Mouse (Mus musculus) NIH3T3 (cell line): Measurements from ENCODE around the gene Lima1.
"Not testable (repeated sequence)": the region's sequence is repeated elsewhere in the genome, so short reads cannot be mapped to it uniquely, and the experiment has no call there.

Experiments used
- DNase-seq: peaks from one replicate; pipeline ENCODE4 v3.0.0-alpha.2; 2012; ENCODE audit warnings: low read depth

Gene Lima1

DNA sequence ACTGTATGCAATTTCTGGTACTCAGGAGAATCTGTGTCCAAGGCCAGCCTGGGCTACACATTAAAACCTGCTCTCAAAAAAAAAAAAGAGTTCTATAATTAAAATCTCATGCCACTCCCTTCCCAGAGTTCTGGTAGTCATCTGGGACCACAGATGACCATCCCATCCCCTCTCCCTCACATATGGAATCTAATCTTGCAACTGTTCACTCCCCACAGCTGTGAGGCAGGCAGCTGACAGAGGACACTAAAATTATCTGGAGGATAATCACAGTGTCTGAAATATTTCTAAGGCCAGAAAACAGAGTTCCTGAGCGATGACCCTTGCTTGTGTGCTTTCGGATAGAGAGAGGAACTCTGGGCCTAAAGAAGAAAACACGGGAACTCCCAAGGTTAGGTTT is 40.6 kb downstream of the Lima1 start:
- DNase-seq, result no peak

DNA sequence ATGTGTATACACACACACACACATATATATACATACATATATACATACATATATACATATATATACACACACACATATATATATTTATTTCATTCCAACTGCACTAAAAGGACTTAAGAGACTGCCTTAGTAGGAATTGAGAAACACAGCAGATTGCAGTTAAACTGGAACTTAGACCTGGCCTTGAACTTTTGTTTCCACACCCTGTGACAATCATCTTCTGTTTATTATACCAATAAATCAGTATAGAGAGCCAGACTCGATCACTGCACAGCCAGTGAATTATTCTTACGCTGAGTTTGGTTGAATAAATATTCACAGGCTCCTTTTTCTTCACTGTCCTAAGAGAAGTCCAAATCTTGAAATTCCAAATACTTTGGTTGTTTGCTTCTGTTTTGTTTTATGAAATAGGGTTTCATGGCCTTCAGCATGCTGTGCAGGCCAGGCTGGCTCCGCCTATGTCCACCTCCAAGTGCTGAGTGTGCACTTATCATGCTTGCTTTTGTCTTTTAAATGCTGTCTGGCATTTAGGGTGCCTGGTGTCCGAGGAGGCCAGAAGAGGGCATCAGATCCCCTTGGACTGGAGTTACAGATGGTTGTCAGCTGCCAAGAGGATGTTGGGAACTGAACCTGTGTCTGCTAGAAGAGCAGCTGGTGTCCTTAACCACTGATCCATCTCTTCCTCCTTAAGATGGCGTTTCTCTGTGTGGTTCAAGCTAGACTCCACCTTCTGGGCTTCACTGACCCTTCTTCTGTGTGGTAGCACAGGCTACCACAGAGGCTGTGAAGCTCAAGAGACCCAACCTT is 41.4 kb downstream of the Lima1 start:
- no peak for DNase-seq

DNA sequence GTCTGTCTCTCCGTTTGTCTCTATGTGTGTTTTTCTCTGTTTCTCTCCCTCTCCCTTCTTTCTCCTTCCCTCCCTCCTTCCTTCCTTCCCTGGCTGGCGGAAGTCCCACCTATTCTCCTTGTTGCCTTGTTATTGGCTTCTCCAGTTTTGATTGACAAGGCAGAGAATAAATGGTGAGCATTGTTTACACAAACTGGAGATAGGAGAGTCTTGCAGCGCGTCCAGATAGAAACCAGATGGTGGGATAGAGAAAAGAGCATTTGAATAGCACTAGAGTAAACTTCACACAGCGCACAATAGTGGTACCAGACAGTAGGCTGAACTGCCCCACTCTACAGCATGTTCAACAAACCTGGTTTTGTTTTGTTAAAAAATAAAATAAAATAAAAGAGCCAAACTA is 43.7 kb downstream of the Lima1 start:
- DNase-seq, result peak; percentile 67

DNA sequence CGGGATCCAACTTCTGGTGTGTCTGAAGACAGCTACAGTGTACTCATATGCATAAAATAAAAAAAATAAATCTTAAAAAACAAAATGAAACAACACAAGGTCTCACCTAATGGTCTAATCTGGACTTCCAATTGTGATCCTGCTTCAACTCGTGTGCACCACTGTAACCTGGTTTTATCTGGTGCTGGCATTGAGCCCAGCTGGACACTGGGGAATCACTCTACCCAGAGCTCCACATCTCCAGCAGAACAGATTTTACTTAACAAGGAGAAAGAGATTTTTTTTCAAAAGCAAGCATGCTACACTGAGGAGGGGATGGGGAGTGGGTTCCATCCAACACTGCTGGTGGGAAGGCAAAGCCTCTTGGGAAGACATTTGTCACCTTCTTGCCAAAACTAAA is 47.2 kb downstream of the Lima1 start:
- DNase-seq, result no peak

DNA sequence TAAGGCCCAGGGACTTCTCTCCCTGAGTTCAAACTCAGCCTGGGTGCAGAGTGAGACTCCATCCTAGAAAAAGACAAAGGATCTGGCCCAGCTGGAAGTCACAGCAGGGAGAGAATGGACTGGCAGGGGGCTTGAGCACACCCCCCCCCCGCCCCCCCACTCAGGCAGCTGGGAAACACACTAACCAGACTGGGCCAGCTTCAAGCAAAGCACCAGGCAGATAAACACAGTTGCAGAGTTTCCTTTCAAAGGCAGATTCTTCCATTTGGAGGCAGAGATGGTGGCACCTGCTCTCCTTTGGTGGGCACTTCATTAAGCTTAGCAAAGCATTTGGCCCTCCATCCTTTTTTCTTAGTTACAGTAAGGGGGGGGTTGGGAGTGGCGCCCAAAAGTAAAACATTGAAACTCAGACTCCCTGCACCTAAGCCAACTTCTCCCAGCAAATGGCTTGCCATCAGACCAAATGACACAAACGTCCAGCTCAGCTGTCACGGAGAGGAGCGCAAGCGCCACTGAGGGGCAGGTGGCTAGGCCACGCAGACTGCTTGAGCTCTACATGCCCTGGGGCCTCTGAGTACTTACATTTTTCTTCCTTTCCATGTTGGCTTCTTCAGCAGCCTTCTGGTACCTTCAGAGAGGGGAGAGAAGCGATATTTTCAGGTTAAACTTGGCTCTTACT is 48.9 kb downstream of the Lima1 start:
- DNase-seq, result no peak

DNA sequence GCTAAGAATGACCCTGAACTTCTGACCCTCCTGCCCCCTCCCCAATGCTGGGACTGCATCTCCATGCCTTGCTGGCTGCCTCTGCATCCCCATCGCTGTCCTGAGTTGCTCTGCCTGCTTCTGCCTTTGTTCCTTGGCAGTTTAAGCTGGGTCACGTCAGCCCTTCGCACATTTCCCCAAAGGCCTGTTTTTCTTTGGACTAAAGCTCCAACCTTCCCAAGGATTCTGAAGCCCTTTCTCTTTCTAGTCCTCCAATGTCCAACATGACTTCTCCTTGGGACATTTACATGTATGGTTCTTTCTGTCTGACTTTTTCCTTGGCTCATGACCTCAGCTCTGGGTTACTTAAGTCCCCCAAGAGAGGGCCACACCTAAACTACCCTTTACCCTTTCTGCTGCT is 50.0 kb downstream of the Lima1 start:
- no peak for DNase-seq

DNA sequence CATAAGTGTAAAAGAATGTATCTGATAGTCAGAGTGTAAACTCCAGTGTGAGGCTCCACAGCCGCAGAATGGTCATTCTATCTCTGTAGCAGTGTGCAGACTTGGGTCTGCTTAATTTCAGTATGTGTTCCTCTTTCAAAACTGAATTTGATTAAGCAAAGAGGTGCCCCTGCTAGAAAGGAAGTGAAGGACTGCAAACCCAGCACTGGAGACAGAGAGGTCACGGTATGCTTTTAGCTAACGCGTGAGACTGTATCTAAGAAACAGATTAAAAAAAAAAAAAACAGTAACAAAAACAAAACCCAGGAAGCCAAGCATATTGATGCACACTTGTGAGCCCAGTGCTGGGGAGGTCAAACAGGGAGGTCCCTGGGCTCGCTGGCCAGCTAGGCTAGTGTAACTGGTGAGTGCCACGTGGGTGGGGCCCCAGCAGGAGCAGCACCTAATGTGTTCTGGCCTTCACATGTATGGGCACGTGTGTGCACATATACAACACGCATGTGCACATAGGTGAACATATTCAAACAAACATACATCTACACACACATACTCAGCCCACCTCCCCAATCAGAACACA is 51.8 kb downstream of the Lima1 start:
- DNase-seq, result no peak

DNA sequence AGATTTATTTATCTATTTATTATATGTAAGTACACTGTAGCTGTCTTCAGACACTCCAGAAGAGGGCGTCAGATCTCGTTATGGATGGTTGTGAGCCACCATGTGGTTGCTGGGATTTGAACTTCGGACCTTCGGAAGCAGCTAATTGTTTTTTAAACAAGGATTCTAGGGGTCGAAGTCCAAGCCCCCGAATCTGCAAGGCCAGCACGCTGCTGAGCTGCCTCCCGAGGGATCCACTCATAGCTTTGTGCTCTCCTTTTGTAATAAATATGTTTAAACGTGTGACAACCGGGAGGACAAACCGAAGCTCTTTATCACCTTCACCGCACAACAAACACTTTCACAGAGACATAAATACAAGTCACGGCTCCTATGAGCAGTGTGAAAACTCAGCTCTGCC is 52.8 kb downstream of the Lima1 start:
- not testable (repeated sequence) for DNase-seq

DNA sequence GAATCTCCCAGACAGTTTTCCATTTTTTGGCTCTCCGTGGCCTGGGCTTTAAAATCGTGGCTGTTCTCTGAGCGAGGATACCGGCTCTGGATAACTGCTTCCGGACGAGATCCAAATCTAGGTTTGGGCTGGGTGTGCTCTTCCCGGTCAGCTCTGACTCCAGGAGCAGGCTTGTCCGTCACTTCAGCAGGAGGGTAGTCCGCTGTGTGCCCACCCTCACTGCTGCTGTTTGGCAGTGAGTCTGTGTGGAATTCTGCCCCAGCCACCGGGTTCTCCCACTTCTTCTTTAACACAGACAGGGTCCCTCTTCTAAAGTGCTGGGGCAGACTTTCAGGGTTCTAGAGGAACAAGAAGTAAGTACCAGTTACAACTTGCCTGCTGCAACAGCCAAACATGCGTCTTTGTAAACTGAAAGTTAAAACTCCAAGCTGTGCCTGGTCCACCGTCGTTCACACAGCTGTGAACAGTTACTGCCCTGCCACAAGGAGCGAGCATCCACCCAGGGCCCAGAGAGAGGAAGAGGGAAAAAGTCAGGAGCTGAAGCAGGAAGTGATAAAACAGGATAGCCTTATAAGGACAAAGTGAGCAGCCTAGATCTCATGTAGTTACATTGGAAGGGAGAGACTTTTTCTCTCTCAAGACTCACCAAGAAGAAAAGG is 55.5 kb downstream of the Lima1 start:
- DNase-seq, result peak; percentile 90

DNA sequence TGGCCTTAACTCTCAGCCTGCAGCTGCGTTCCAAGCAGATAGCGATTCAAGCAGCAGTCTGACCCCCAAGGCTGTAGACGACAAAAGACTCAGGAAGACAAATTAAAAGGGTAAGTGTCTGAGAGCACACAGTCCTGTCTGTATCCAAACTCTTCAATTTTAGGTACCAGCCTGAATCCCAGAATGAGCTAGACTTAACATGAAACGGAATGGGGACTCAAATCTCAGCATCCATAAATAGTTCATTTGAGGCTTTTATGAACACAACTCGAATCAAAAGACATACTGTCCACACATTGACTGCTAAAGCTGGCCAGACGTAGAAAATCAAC is 56.2 kb downstream of the Lima1 start:
- no peak for DNase-seq

DNA sequence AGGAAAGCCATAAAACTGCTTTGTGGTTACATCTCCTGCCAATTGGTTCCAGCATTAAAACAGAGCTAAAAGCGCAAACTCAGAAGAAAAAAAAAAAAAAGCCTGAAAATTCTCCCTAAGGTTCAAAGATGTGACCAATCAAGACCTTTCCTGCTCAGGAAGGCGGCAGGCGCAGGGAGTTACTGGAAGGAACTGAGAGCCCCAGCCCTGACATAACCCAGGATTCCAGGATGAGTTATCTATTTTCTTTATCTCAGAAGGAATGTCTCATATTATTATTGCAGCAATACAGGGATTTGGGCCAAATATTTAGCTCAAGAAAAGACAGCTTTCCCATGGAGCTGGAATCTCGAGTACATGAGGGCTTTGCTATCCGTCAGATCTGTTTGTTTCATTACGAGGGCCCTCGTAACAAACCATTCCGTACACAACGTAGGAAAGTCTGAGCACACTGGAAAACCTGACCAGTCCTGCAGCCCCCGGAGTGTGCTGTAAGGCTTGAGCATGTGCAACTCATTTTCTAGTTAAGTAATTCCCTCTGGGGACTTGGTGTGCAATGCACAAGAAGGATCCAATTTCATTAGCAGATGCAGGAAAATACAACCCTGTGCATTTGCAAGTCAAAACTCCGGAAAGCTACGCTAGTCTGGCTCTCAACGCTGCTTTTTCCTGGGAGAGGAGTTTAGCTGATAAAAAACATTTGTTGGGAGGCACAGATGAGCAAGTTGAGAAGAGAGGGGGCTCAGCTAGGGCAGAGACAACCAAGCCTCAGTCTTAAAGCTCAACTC is 56.7 kb downstream of the Lima1 start:
- DNase-seq, result peak; percentile 95

DNA sequence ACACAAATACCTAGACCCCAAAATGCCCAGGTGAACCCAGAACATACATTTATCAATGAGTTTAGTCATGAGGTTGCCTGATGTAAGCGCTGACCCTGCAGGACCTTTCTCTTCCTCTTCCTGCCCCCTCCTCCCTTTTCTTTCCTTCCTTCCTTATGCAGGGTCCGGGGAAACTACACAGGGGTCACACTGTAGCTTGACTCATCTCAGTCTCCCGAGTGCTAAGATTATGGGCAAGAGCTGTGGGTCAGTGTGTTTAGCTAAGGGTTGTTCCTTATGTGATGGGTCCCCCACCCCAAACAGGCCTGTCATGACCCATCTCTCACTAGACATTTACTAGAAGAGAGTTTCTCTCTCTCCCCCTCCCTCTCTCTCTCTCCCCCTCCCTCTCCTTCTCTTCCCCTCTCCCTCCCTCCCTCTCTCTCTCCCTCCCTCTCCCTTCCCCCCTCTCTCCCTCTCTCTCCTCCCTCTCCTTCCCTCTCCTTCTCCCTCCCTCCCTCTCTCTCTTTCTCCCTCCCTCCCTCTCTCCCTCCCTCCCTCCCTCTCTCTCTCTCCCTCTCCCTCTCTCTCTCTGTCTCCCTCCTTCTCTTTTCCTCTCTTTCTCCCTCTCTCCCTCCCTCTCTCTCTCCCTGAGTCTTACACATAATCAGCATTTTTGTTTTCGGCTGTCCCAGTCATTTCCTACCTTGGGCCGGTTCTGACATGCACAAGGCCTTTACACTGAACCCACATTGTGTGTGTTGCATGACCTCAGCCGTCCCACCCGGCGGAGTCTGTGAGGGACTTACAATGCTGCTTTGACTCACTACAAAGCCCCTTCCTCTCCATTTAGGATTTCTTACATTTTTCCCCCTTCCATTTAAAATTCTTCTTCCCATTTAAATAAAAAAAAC is 57.7 kb downstream of the Lima1 start:
- DNase-seq, result peak; percentile 63

DNA sequence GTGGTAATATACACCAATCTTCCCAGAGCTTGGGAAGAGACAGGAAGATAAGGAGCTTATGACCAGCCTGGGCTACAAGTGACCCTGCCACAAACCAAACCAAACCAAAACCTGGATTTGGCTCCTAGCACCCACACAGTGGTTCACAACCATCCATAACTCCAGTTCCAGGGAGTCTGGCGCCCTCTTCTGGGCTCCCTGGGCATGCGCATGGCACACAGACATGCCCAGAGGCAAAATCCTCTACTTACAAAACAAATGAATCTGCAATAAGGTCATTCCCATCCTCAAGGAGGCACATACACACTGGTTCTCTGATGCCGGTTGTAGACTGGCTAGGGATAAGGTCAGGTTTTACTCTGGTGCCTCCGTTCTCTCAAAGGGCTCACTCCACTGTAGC is 59.3 kb downstream of the Lima1 start:
- no peak for DNase-seq

DNA sequence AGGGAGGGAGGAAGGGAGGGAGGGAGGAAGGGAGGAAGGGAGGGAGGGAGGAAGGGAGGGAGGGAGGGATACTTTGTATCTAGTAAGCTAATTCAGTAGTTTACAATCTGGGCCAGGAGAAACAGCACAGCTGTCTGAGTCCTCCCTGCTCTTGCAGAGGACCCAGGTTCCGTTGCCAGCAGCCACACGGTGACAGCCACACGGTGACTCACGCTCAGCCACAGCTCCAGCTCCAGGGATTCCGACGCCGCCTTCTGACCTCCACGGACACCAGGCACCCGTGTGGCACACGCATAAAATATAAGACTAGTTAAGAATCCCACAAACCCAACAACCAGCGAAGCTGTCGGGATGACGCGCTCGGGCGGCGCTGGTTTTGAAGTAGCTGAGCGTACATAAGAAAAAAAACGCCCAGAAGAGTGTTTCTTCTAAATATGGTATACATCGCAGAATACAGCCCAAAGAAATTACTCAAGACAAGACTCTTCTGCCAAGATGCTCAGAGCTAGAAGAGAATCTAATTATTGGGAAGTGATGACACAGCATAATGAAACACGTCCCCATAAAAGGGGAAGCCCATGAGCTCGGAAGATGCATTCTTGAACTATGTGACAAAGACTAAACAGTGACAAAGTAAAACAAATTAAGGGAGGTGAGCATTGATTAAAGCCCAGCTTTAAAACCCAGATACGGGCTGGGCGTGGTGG is 60.5 kb downstream of the Lima1 start:
- no peak for DNase-seq

DNA sequence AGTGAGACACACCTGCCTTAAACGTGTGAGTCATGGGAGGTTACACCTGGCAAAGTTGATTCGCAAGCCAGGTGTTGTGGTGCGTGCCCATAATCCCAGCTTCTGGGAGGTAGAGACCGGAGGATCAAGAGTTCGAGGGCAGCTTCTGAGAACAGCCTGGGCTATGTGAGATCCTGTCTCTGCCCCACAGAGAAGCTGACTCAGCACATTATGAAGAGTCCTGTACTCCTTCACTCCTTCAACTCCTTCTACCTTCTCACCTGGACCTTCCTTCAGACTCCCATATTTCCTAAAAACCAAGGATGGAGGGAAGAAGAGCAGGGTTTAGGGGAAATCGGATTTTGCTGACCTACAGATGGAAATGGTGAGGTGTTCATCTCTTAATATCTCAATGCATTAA is 61.6 kb downstream of the Lima1 start:
- no peak for DNase-seq

DNA sequence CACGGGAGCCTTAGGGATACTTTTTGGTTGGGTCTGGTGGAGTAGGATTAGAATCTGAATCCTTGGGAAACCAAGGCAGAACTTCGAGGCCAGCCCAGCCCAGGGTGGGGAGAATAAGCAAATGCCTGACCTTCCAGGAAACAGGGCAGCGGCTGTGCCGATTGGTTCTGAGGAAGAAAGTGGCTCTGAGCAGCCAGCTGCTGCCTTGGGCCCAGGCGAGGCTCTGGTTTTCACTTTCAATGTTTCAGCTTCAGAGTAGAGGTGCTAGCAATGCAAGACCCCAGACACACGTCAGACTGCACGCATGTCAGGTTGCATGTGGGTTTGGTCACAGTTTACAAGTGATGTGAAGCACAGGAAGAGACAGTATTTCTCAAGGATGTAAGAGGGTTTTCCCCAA is 63.2 kb downstream of the Lima1 start:
- DNase-seq, result no peak

DNA sequence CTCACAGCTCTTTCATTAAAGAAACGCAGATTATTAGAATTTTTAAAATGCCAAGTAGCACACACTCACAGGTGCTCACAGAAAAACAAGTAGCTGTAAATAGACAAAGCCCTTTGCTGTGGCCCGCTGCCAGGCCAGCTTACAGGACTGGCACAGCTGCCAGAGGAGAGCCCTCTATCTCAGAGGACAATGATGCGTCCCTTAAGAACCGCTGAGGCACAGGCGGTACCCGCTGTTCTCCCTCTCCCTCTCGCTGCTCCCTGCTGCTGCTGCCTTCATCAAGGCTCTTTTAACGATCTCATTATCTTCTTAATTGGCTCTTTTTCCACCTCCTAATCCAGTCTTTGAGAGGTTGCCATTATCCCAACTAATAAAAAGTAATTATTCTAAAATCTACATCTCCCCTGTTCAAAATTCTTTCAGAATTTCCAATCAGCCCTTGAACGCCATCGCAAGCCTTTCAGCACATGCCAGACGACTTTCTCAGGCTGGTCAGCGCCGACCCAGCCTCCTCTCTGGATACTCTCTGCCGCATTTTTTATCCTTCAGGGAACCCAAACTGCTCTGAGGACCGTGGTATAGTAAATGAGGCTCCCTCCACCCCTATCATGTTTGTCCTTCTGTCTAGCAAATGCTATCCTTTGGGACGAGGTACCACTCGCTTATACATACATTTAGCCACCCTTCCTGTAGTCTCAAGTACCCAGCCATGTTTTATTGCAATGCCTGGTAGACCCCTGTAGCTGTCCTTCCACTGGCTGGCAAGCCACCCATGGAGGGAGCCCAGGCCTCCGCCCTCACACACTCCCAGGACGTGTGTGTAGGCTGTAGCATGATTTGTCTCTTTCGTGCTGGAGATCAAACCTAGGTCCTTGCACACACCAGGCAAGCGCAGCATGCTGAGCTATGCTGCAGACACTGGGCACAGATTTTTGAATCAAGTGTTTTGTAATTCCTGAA is 67.2 kb downstream of the Lima1 start:
- DNase-seq, result no peak

DNA sequence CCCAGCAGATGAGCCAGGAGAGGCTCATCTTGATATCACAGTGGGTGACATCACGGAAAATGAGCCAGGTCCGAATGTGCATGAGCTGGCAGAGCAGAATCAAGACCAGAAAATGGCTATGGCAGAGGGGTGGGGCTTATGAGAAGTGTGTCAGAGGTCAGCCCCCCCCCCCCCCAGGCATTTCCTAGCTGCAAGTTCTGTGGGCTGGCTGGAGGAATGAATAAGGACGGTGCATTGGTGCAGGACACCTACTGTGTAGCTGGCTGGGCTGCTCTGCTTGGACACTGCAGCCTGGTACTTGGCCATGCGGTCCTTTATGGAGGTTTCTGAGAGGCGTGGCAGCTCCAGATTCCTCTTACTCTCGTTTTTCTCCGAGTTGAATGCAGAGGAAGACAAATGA is 69.1 kb downstream of the Lima1 start:
- DNase-seq, result no peak

DNA sequence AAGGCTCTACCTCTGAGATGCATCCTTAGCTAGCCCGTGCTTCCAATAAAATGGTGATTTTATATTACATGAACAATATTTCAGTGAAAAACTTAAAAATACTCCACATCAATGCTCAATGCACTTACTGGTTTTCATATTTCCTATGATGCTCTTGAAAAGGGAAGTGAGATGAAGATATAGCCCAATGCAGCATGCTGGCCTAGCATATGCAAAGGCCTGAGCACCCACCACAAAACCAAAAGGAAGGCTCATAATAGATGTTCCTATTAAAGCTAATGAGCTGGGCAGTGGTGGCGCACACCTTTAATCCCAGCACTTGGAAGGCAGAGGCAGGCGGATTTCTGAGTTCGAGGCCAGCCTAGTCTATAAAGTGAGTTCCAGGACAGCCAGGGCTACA is 69.6 kb downstream of the Lima1 start:
- no peak for DNase-seq
